Mouse (Mus musculus): ENCODE data around the gene Cyp8b1. TPM values are rescaled to one million over a fixed set of nuclear protein-coding genes. Genes with fewer than 3 reads are reported as not detected.

Cyp8b1 gene
- polyA plus RNA-seq, 1 experiment from 2014 or later: not detected

GRCm38 (mm10) chr9:121900282-121900855, 15.7 kb downstream of the Cyp8b1 start:
- Histone ChIP-seq H3K4me1 (ENCODE audit: control insufficient read depth, insufficient read depth, low read length) (no peaks in the 10 kb centered on the region), H3K4me2 (no peak overlapping the region), H3K9me3 (ENCODE audit: control insufficient read depth, low read length) (no peaks in the 10 kb centered on the region), H3K4me3 (ENCODE audit: low read depth, low read length) (no peak overlapping the region), H3K9ac (ENCODE audit: low read length) (no peak overlapping the region), H3K36me3 (ENCODE audit: control insufficient read depth, insufficient read depth, low read length) (no peaks in the 10 kb centered on the region), H3K27ac (ENCODE audit: low read depth, low read length) (no peak overlapping the region), H3K27me3 (ENCODE audit: control insufficient read depth, insufficient read depth, low read length) (no peaks in the 10 kb centered on the region)
- DNase-seq (ENCODE audit: low spot score, missing footprints): no peak
- no peak for ATAC-seq (ENCODE audit: low FRiP score)
- 78% methylated on average over 5 of the region's 5 CpGs for WGBS

GRCm38 (mm10) chr9:121899306-121899705, 16.8 kb downstream of the Cyp8b1 start:
- Histone ChIP-seq H3K9me3 (ENCODE audit: control insufficient read depth, low read length) (no peaks in the 10 kb centered on the region), H3K4me3 (ENCODE audit: low read depth, low read length) (no peak overlapping the region), H3K36me3 (ENCODE audit: control insufficient read depth, insufficient read depth, low read length) (no peaks in the 10 kb centered on the region), H3K27me3 (ENCODE audit: control insufficient read depth, insufficient read depth, low read length) (no peaks in the 10 kb centered on the region), H3K27ac (ENCODE audit: low read depth, low read length) (no peak overlapping the region), H3K9ac (ENCODE audit: low read length) (no peak overlapping the region), H3K4me1 (ENCODE audit: control insufficient read depth, insufficient read depth, low read length) (no peaks in the 10 kb centered on the region), H3K4me2 (no peak overlapping the region)
- ATAC-seq (ENCODE audit: low FRiP score): no peak
- 70% methylated on average over 6 of the region's 6 CpGs for WGBS
- DNase-seq (ENCODE audit: low spot score, missing footprints): no peak

- 81% methylated on average over 9 of the region's 9 CpGs for WGBS
- ATAC-seq (ENCODE audit: low FRiP score) (no peak), DNase-seq (ENCODE audit: low spot score, missing footprints) (no peak)
- Histone ChIP-seq H3K4me1 (ENCODE audit: control insufficient read depth, insufficient read depth, low read length) (no peaks in the 10 kb centered on the region), H3K9me3 (ENCODE audit: control insufficient read depth, low read length) (no peaks in the 10 kb centered on the region), H3K4me2 (no peak within 1 kb of the TSS), H3K36me3 (ENCODE audit: control insufficient read depth, insufficient read depth, low read length) (no peaks in the 10 kb centered on the region), H3K27me3 (ENCODE audit: control insufficient read depth, insufficient read depth, low read length) (no peaks in the 10 kb centered on the region), H3K4me3 (ENCODE audit: low read depth, low read length) (no peak within 1 kb of the TSS), H3K9ac (ENCODE audit: low read length) (no peak within 1 kb of the TSS), H3K27ac (ENCODE audit: low read depth, low read length) (no peak within 1 kb of the TSS)
Measured at GRCm38 (mm10) chr9:121898245-121898644, 17.9 kb downstream of the Cyp8b1 start, which contains the start of gene Ackr2. TSS of gene Ackr2 (plus strand) at chr9:121898355.

DNA sequence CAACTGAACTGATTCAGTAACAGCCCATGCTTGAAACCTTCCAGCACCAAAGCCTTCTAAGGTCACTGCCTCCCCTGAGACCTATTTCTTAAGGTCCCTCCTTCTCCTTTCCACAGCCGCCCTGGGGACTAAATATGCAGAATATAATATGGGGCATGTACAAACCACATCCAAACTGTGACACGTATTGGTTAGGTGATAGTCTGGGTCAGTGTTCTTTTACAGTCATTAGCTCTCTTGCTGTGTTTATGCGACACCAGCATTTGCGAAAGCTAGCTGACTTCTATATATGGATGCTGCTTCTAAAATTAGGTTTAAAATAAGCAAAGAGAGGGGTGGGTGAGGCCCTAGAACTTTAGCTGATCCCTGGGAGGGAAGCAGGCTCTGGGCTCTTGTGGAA, 19.3 kb downstream of the Cyp8b1 start:
- DNase-seq (ENCODE audit: low spot score, missing footprints) (no peak), ATAC-seq (ENCODE audit: low FRiP score) (no peak)
- H3K27me3 ChIP-seq (ENCODE audit: control insufficient read depth, insufficient read depth, low read length): no peaks in the 10 kb centered on the region
- H3K4me2 ChIP-seq: no peak overlapping the region
- H3K4me3 ChIP-seq (ENCODE audit: low read depth, low read length): no peak overlapping the region
- H3K9ac ChIP-seq (ENCODE audit: low read length): no peak overlapping the region
- H3K4me1 ChIP-seq (ENCODE audit: control insufficient read depth, insufficient read depth, low read length): no peaks in the 10 kb centered on the region
- WGBS: 86% methylated on average over 4 of the region's 4 CpGs
- no peaks in the 10 kb centered on the region for H3K9me3 ChIP-seq (ENCODE audit: control insufficient read depth, low read length)
- no peak overlapping the region for H3K27ac ChIP-seq (ENCODE audit: low read depth, low read length)
- no peaks in the 10 kb centered on the region for H3K36me3 ChIP-seq (ENCODE audit: control insufficient read depth, insufficient read depth, low read length)

DNA sequence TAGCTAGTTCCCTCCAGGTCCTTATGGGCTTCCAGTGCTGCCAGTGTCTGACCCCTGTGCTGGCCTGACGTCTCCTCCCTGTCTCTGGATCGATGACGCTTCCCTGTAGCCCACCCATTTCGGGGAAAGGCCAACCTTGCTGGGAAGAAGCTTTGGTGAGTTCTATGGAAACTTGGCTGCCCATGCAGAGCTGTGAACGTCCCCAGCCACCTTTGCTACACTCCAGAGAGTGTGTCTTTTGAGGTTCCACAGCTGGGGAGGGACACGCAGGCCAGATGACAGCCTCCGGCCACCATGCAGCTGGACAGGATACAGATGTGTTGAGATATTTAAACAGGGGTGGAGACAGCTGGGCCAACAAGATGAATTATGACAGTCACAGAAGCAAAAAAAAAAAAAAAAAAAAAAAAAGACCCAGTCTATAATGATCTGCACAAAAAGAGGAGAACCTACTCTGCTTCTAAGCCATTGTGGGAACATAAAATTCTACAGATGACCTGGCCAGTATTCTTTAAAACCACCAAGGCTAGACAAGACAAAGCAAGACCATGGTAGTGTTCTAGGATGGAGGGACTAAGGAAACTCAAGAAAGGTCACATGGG, 20.6 kb downstream of the Cyp8b1 start:
- no peaks in the 10 kb centered on the region; the same call in 1 of the 2 replicates for H3K4me1 ChIP-seq (ENCODE audit: control insufficient read depth, insufficient read depth, low read length)
- no peak for ATAC-seq (ENCODE audit: low FRiP score)

DNA sequence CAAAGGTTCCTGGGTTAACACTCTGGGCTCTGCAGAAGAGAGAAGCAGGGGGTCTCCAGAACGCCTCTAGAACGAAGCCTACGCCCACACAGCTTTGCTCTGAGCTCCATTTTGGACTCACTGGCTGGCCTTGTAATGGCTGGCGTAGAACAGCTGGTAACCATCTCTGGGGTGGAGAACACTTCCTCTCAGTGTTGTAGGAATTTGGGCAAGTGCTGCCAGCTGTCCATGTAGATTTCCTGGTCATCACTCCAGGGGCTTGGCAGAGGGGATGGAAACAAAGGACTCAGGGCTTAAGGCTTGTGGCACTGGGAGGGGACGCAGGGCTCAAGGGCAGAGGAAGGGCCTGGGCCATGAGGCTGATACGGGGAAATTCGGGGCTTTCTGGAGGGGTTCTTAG, 21.7 kb downstream of the Cyp8b1 start:
- no peaks in the 10 kb centered on the region for H3K36me3 ChIP-seq (ENCODE audit: control insufficient read depth, insufficient read depth, low read length)
- no peak overlapping the region for H3K27ac ChIP-seq (ENCODE audit: low read depth, low read length)
- ATAC-seq (ENCODE audit: low FRiP score) (no peak), DNase-seq (ENCODE audit: low spot score, missing footprints) (no peak)
- H3K4me3 ChIP-seq (ENCODE audit: low read depth, low read length): no peak overlapping the region
- H3K4me2 ChIP-seq: no peak overlapping the region
- H3K4me1 ChIP-seq (ENCODE audit: control insufficient read depth, insufficient read depth, low read length): no peaks in the 10 kb centered on the region; the same call in 1 of the 2 replicates
- H3K27me3 ChIP-seq (ENCODE audit: control insufficient read depth, insufficient read depth, low read length): no peaks in the 10 kb centered on the region
- H3K9me3 ChIP-seq (ENCODE audit: control insufficient read depth, low read length): no peaks in the 10 kb centered on the region
- WGBS: 69% methylated on average over 7 of the region's 7 CpGs
- H3K9ac ChIP-seq (ENCODE audit: low read length): no peak overlapping the region

More for the DNA sequence above, 20.6 kb downstream of the Cyp8b1 start:
- Histone ChIP-seq H3K4me2 (no peak overlapping the region), H3K27me3 (ENCODE audit: control insufficient read depth, insufficient read depth, low read length) (no peaks in the 10 kb centered on the region), H3K9me3 (ENCODE audit: control insufficient read depth, low read length) (no peaks in the 10 kb centered on the region), H3K27ac (ENCODE audit: low read depth, low read length) (no peak overlapping the region), H3K4me3 (ENCODE audit: low read depth, low read length) (no peak overlapping the region), H3K9ac (ENCODE audit: low read length) (no peak overlapping the region), H3K36me3 (ENCODE audit: control insufficient read depth, insufficient read depth, low read length) (no peaks in the 10 kb centered on the region)
- 66% methylated on average over 7 of the region's 7 CpGs for WGBS
- DNase-seq (ENCODE audit: low spot score, missing footprints): no peak

DNA sequence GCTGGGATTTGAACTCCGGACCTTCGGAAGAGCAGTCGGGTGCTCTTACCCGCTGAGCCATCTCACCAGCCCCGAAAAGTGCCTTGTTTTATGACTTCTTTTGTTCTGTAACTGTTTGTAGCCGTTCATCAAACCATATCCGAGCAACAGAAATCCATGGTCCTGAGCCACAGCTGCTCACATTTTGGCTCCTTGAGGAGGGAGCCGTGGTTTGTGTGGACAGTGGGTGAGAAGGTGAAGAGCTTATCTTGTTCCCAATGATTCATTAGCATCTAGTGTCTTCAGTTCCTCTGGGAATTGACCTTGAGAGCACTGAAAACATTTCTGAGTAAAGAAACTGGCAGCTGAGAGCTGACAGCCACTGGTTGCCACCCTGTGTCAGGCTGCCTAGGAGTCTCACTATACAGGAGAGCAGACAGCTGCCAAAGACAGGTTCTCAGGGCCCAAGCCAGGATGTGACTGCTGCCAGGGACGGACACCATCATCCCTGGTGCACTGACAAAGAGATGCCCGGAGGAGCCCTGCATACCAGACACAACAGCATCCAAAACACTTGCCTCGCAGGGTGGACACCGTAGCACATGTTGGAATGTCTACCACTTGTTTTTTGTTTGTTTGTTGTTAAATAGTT, 23.9 kb downstream of the Cyp8b1 start:
- ATAC-seq (ENCODE audit: low FRiP score) (no peak), DNase-seq (ENCODE audit: low spot score, missing footprints) (no peak)
- Histone ChIP-seq H3K27me3 (ENCODE audit: control insufficient read depth, insufficient read depth, low read length) (no peaks in the 10 kb centered on the region), H3K9ac (ENCODE audit: low read length) (no peak overlapping the region), H3K4me3 (ENCODE audit: low read depth, low read length) (no peak overlapping the region), H3K27ac (ENCODE audit: low read depth, low read length) (no peak overlapping the region), H3K9me3 (ENCODE audit: control insufficient read depth, low read length) (no peaks in the 10 kb centered on the region), H3K4me1 (ENCODE audit: control insufficient read depth, insufficient read depth, low read length) (no peaks in the 10 kb centered on the region; the same call in 1 of the 2 replicates), H3K36me3 (ENCODE audit: control insufficient read depth, insufficient read depth, low read length) (no peaks in the 10 kb centered on the region), H3K4me2 (no peak overlapping the region)
- 89% methylated on average over 12 of the region's 12 CpGs for WGBS

DNA sequence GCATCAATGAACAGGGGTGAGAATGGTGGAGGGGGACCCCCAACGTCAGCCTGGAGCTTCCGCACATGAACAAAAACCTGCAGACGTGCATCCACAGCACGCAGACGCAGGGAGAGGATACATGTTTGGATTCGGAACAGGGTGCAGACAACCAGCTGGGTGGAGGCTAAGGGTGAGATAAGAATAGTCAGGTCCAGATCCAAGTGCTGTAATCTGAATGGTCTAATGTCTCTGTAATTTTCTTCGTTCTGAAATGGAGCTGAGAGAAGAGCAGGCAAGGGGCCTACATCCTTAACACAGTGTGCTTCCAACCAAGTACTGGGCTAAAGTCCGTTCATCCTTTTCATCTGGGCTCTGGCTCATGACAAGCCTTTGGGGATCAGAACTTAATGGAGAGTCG, 24.8 kb downstream of the Cyp8b1 start:
- no peak overlapping the region for H3K9ac ChIP-seq (ENCODE audit: low read length)
- H3K9me3 ChIP-seq (ENCODE audit: control insufficient read depth, low read length): no peaks in the 10 kb centered on the region
- WGBS: 81% methylated on average over 9 of the region's 9 CpGs
- H3K27me3 ChIP-seq (ENCODE audit: control insufficient read depth, insufficient read depth, low read length): no peaks in the 10 kb centered on the region
- H3K4me3 ChIP-seq (ENCODE audit: low read depth, low read length): no peak overlapping the region
- no peak overlapping the region for H3K27ac ChIP-seq (ENCODE audit: low read depth, low read length)
- H3K36me3 ChIP-seq (ENCODE audit: control insufficient read depth, insufficient read depth, low read length): no peaks in the 10 kb centered on the region
- H3K4me2 ChIP-seq: no peak overlapping the region
- ATAC-seq (ENCODE audit: low FRiP score) (no peak), DNase-seq (ENCODE audit: low spot score, missing footprints) (no peak)
- no peaks in the 10 kb centered on the region; the same call in 1 of the 2 replicates for H3K4me1 ChIP-seq (ENCODE audit: control insufficient read depth, insufficient read depth, low read length)

GRCm38 (mm10) chr9:121890441-121890941, 25.6 kb downstream of the Cyp8b1 start:
- Histone ChIP-seq H3K4me3 (ENCODE audit: low read depth, low read length) (no peak overlapping the region), H3K4me1 (ENCODE audit: control insufficient read depth, insufficient read depth, low read length) (no peaks in the 10 kb centered on the region; the same call in 1 of the 2 replicates), H3K9me3 (ENCODE audit: control insufficient read depth, low read length) (no peaks in the 10 kb centered on the region), H3K36me3 (ENCODE audit: control insufficient read depth, insufficient read depth, low read length) (no peaks in the 10 kb centered on the region), H3K9ac (ENCODE audit: low read length) (no peak overlapping the region), H3K27ac (ENCODE audit: low read depth, low read length) (no peak overlapping the region), H3K4me2 (no peak overlapping the region), H3K27me3 (ENCODE audit: control insufficient read depth, insufficient read depth, low read length) (no peaks in the 10 kb centered on the region)
- ATAC-seq (ENCODE audit: low FRiP score) (no peak), DNase-seq (ENCODE audit: low spot score, missing footprints) (no peak)
- 53% methylated on average over 18 of the region's 18 CpGs for WGBS
